Mouse (Mus musculus): ENCODE results near the gene Cmklr1.

DNA sequence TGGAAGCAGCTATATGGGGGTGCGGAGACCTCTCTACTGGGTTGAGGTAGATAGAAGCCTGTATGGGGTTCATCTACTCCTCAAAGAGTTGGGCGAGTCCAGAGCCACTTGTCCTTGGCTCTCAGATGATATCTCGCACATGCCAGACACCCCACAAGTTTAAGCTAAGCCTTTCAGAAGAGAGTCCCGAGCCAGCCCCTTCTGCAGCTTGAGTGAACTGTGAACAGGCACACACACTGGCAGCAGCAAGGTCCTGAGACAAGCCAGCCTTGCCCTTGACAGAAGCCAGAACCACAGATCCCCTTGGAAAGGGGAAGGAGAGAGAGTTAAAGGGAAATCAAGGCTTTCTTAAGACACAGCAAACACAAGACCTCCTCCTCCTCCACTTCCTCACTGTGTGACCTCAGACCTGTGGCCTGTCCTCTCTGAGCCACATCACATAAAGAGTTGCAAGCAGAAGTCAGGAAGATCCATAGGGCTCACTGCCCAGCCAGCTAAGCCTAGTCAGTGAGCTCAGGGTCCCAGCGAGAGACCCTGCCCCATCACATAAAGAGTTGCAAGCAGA lies 1.5 kb downstream of the Cmklr1 start:
- TF ChIP-seq CTCF (IDR thresholded peaks at IDR 0.05; ENCODE audit: low read depth) (no peak), EP300 (optimal IDR thresholded peaks at IDR 0.05) (no peak)

All from stomach, postnatal 0 days (tissue).